Mouse (Mus musculus) myocyte (in vitro differentiated cells): ENCODE data around the gene Ttc28.

ENCODE experiments used
- E2F4 ChIP-seq: IDR thresholded peaks from one replicate; pipeline ENCODE4 v1.6.1; 2011; ENCODE audit warnings: mild to moderate bottlenecking, control low read depth, moderate library complexity; ENCODE audit not compliant: insufficient read depth
- MAX ChIP-seq: IDR thresholded peaks from one replicate; pipeline ENCODE4 v1.6.1; 2011; ENCODE audit warnings: low read depth, mild to moderate bottlenecking, control low read depth
- MYOD1 ChIP-seq, 3 experiments: IDR thresholded peaks; one replicate each; pipeline ENCODE4 v1.6.1; 2011; ENCODE audit warnings: control low read depth in 2 of 3, low read depth in 2 of 3, mild to moderate bottlenecking in 2 of 3, moderate library complexity in 1 of 3; ENCODE audit not compliant: insufficient read length in 2 of 3, control insufficient read depth in 1 of 3
- MYOG ChIP-seq, 3 experiments: IDR thresholded peaks; one replicate each; pipeline ENCODE4 v1.6.1; 2011; ENCODE audit warnings: control low read depth in 2 of 3, low read depth in 2 of 3, mild to moderate bottlenecking in 2 of 3; ENCODE audit not compliant: insufficient read length in 2 of 3, control insufficient read depth in 1 of 3, insufficient read depth in 1 of 3
- POLR2A ChIP-seq: IDR thresholded peaks from one replicate; pipeline ENCODE4 v1.6.1; 2011; ENCODE audit warnings: low read depth, mild to moderate bottlenecking, control low read depth, moderate library complexity; ENCODE audit not compliant: insufficient read length
- POLR2AphosphoS2 ChIP-seq: IDR thresholded peaks from one replicate; pipeline ENCODE4 v1.6.1; 2011; ENCODE audit warnings: low read depth, control low read depth; ENCODE audit not compliant: insufficient read length
- REST ChIP-seq: IDR thresholded peaks from one replicate; pipeline ENCODE4 v1.6.1; 2011; ENCODE audit warnings: mild to moderate bottlenecking, control low read depth, moderate library complexity; ENCODE audit not compliant: insufficient read depth, insufficient read length
- TCF3 ChIP-seq: IDR thresholded peaks from one replicate; pipeline ENCODE4 v1.6.1; 2011; ENCODE audit warnings: low read depth, control low read depth; ENCODE audit not compliant: insufficient read length
- USF1 ChIP-seq: IDR thresholded peaks from one replicate; pipeline ENCODE4 v1.6.1; 2011; ENCODE audit warnings: low read depth, mild to moderate bottlenecking, control low read depth, moderate library complexity

DNA sequence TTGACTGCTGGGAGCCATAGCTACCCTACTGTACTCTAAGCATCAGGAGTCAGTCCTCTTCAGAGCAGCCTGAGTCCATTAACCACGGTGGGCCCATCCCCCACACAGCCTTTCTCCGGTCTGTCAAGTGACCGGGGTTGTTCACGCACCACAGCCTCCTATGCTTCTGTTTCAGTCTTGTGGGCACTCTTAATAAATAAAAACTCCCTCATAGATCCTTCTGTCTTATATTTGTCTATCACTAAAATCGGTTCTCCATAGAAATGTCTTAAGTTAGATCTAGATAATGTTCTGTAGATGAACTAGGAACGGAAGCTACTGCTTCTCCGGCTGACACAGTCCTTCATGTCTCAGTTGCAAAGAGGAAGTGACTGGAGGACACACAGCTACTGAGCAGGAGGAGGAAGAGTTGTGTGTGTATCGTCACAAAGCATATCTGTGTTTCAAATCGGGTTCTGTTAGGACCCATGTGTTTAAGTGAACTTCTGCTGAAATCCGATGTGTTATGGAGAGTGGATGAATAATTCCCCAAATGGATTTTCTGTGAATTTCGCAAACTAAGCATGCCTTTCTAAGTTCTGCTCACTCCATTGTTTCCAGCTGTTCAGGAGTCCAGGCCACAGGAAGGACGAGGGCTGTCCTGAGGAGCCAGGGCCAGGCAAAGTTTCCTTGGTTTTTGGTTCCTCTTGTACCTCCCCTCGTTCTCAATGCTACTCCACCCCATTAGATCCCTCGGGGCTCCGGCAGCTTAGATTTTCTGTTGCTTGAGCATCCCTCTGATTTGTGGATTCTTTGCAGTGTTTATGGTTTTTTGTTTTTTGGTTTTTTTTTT, 236.1 kb downstream of the Ttc28 start:
- TF ChIP-seq POLR2A (no peak), E2F4 (no peak), USF1 (no peak), MYOG (IDR thresholded peaks at IDR 0.05; ENCODE audit: control insufficient read depth in 1 of 3, insufficient read depth in 1 of 3, insufficient read length in 2 of 3, low read depth in 2 of 3) (no peak), TCF3 (no peak), POLR2AphosphoS2 (no peak), MYOD1 (IDR thresholded peaks at IDR 0.05; ENCODE audit: control insufficient read depth in 1 of 3, insufficient read length in 2 of 3, low read depth in 2 of 3) (no peak), REST (no peak), MAX (no peak)
